Mouse (Mus musculus) hindbrain, embryonic 14.5 days (tissue): ENCODE data around the gene Mstn. TPM values are rescaled to one million over a fixed set of nuclear protein-coding genes. Genes with fewer than 3 reads are reported as not detected.

Source experiments
- ATAC-seq: fragments of 200-750 bp; cut with Nextera tagmentation; 2 replicates; pipeline ENCODE4 v1.8.0; 2017; ENCODE audit warnings: moderate number of reproducible peaks, mild to moderate bottlenecking, moderate TSS enrichment, moderate library complexity; ENCODE audit not compliant: low FRiP score
- DNase-seq: peaks from one replicate; pipeline ENCODE4 v3.0.0-alpha.2; 2015; ENCODE audit warnings: low spot score
- H3K27ac ChIP-seq: fragments of 300-500 bp; sonication (generic); 2 replicates; pipeline ENCODE4 v1.5.1; 2014; ENCODE audit warnings: mild to moderate bottlenecking, moderate library complexity
- H3K27me3 ChIP-seq: fragments of 300-500 bp; sonication (generic); 2 replicates; pipeline ENCODE4 v1.6.1; 2014; ENCODE audit warnings: mild to moderate bottlenecking, low read length, mixed read lengths; ENCODE audit not compliant: control insufficient read depth, insufficient read depth
- H3K36me3 ChIP-seq: fragments of 300-500 bp; sonication (generic); replicated peaks from 2 replicates; pipeline ENCODE4 v1.6.1; 2014; ENCODE audit not compliant: control insufficient read depth, insufficient read depth
- H3K4me1 ChIP-seq: fragments of 300-500 bp; sonication (generic); replicated peaks from 2 replicates; pipeline ENCODE4 v1.6.1; 2014; ENCODE audit warnings: antibody characterized with exemption, low read length, mixed read lengths; ENCODE audit not compliant: control insufficient read depth, insufficient read depth
- H3K4me2 ChIP-seq: fragments of 300-500 bp; sonication (generic); replicated peaks from 2 replicates; pipeline ENCODE4 v1.6.1; 2014; ENCODE audit warnings: mild to moderate bottlenecking, moderate library complexity
- H3K4me3 ChIP-seq: fragments of 300-500 bp; sonication (generic); replicated peaks from 2 replicates; pipeline ENCODE4 v1.5.1; 2014; ENCODE audit warnings: mild to moderate bottlenecking, low read length
- H3K9ac ChIP-seq: fragments of 300-500 bp; sonication (generic); 2 replicates; pipeline ENCODE4 v1.6.1; 2014
- H3K9me3 ChIP-seq: fragments of 300-500 bp; sonication (generic); 2 replicates; pipeline ENCODE4 v1.6.1; 2016; ENCODE audit warnings: low read length; ENCODE audit not compliant: control insufficient read depth
- WGBS: fragments of 180-500 bp; shearing (Covaris S2); extraction: QIAGEN DNeasy Blood & Tissue Kit; methylation state at CpG from one replicate; pipeline ENCODE4 v1.1.7; 2014; 5-methylcytosine and 5-hydroxymethylcytosine counted together
- polyA plus RNA-seq: library from polyadenylated mRNA; unstranded; fragments of >200 nt; fragmentation: Nextera tagmentation; extraction: Ambion mirVana; gene quantifications from 2 replicates; pipeline ENCODE4 v1.2.1, GENCODE M21; 2014

Mstn gene
- 0.25 TPM in 2 replicates for polyA plus RNA-seq

GRCm38 (mm10) chr1:53061340-53061739 lies at the start of gene Mstn:
Gene Mstn (plus strand): TSS chr1:53061640.
- WGBS: 55% methylated on average over 6 of the region's 6 CpGs
- no peaks in the 10 kb centered on the region for H3K36me3 ChIP-seq

GRCm38 (mm10) chr1:53014716-53015115 lies 46.7 kb upstream of the Mstn start:
- Histone ChIP-seq H3K9ac (no peak overlapping the region), H3K4me2 (no peak overlapping the region), H3K4me3 (no peak overlapping the region), H3K9me3 (no peaks in the 10 kb centered on the region), H3K27me3 (no peaks in the 10 kb centered on the region), H3K4me1 (no peaks in the 10 kb centered on the region), H3K36me3 (no peaks in the 10 kb centered on the region), H3K27ac (no peak overlapping the region)
- 89% methylated on average over 6 of the region's 6 CpGs for WGBS
- DNase-seq: peak; percentile 10
- no peak for ATAC-seq

More at GRCm38 (mm10) chr1:53061340-53061739, at the start of gene Mstn:
- Histone ChIP-seq H3K27me3 (no peaks in the 10 kb centered on the region), H3K9me3 (no peaks in the 10 kb centered on the region), H3K4me3 (no peak within 1 kb of the TSS), H3K27ac (no peak within 1 kb of the TSS), H3K4me2 (peak within 1 kb of the TSS; percentile 27), H3K9ac (0 out of 2 replicates have a peak within 1 kb of the TSS, but pooled peaks have one; percentile 31), H3K4me1 (peaks cover 5% of the 10 kb centered on the region; the same call in 1 of the 2 replicates)
- ATAC-seq (no peak), DNase-seq (no peak)

- DNase-seq (no peak), ATAC-seq (no peak)
- no peak overlapping the region for H3K4me3 ChIP-seq
- H3K36me3 ChIP-seq: no peaks in the 10 kb centered on the region
- no peak overlapping the region for H3K9ac ChIP-seq
- H3K9me3 ChIP-seq: no peaks in the 10 kb centered on the region
- 60% methylated on average over 5 of the region's 5 CpGs for WGBS
- no peak overlapping the region for H3K4me2 ChIP-seq
- H3K4me1 ChIP-seq: no peaks in the 10 kb centered on the region
- H3K27me3 ChIP-seq: no peaks in the 10 kb centered on the region
- no peak overlapping the region for H3K27ac ChIP-seq
These were observed 45.8 kb upstream of the Mstn start for GRCm38 (mm10) chr1:53015606-53016005.

GRCm38 (mm10) chr1:53018746-53019505 lies 42.5 kb upstream of the Mstn start:
- no peak overlapping the region for H3K4me3 ChIP-seq
- H3K27me3 ChIP-seq: no peaks in the 10 kb centered on the region
- no peaks in the 10 kb centered on the region for H3K4me1 ChIP-seq
- no peak overlapping the region for H3K9ac ChIP-seq
- no peak for ATAC-seq
- 52% methylated on average over 3 of the region's 3 CpGs for WGBS
- no peaks in the 10 kb centered on the region for H3K36me3 ChIP-seq
- no peak overlapping the region for H3K27ac ChIP-seq
- no peaks in the 10 kb centered on the region for H3K9me3 ChIP-seq
- no peak overlapping the region for H3K4me2 ChIP-seq
- no peak for DNase-seq

GRCm38 (mm10) chr1:53020079-53020478 lies 41.4 kb upstream of the Mstn start, which contains the start of gene 1700019D03Rik:
Gene 1700019D03Rik (minus strand): TSS chr1:53020179.
- H3K4me2 ChIP-seq: no peak within 1 kb of the TSS
- DNase-seq (no peak), ATAC-seq (no peak)
- no peaks in the 10 kb centered on the region for H3K27me3 ChIP-seq
- no peaks in the 10 kb centered on the region for H3K9me3 ChIP-seq
- H3K36me3 ChIP-seq: no peaks in the 10 kb centered on the region
- H3K4me3 ChIP-seq: no peak within 1 kb of the TSS
- no peak within 1 kb of the TSS for H3K27ac ChIP-seq
- H3K9ac ChIP-seq: no peak within 1 kb of the TSS
- H3K4me1 ChIP-seq: no peaks in the 10 kb centered on the region
- WGBS: 72% methylated on average over 5 of the region's 5 CpGs

- ATAC-seq (no peak), DNase-seq (peak; percentile 73)
- H3K36me3 ChIP-seq: no peaks in the 10 kb centered on the region
- H3K9ac ChIP-seq: no peak overlapping the region
- H3K4me1 ChIP-seq: no peaks in the 10 kb centered on the region
- no peak overlapping the region for H3K4me2 ChIP-seq
- H3K27me3 ChIP-seq: no peaks in the 10 kb centered on the region
- no peak overlapping the region for H3K27ac ChIP-seq
- H3K4me3 ChIP-seq: no peak overlapping the region
- H3K9me3 ChIP-seq: no peaks in the 10 kb centered on the region
These were observed 28.9 kb upstream of the Mstn start for GRCm38 (mm10) chr1:53032550-53032949.

- Histone ChIP-seq H3K9me3 (no peaks in the 10 kb centered on the region), H3K27me3 (no peaks in the 10 kb centered on the region), H3K36me3 (no peaks in the 10 kb centered on the region), H3K27ac (no peak overlapping the region), H3K4me2 (no peak overlapping the region), H3K9ac (no peak overlapping the region), H3K4me1 (no peaks in the 10 kb centered on the region), H3K4me3 (no peak overlapping the region)
- WGBS: 89% methylated on average over 5 of the region's 5 CpGs
- DNase-seq (no peak), ATAC-seq (no peak)
These were observed 24.0 kb upstream of the Mstn start for GRCm38 (mm10) chr1:53037443-53037871.

- WGBS: 83% methylated on average over 8 of the region's 8 CpGs
- no peak overlapping the region for H3K4me2 ChIP-seq
- no peak overlapping the region for H3K9ac ChIP-seq
- no peak for ATAC-seq
- H3K36me3 ChIP-seq: no peaks in the 10 kb centered on the region
- no peaks in the 10 kb centered on the region for H3K27me3 ChIP-seq
- H3K27ac ChIP-seq: no peak overlapping the region
- H3K4me1 ChIP-seq: no peaks in the 10 kb centered on the region
- H3K4me3 ChIP-seq: no peak overlapping the region
- DNase-seq: no peak
- H3K9me3 ChIP-seq: no peaks in the 10 kb centered on the region
These were observed 11.5 kb upstream of the Mstn start for GRCm38 (mm10) chr1:53049763-53050427.

GRCm38 (mm10) chr1:53053087-53054022 lies 8.1 kb upstream of the Mstn start:
- no peaks in the 10 kb centered on the region for H3K36me3 ChIP-seq
- no peaks in the 10 kb centered on the region for H3K4me1 ChIP-seq
- no peak overlapping the region for H3K4me2 ChIP-seq
- ATAC-seq: peak; percentile 75; the same call in 1 of the 2 replicates
- no peak overlapping the region for H3K9ac ChIP-seq
- peak; percentile 85 for DNase-seq
- WGBS: 55% methylated on average over 9 of the region's 9 CpGs
- H3K9me3 ChIP-seq: no peaks in the 10 kb centered on the region
- H3K27me3 ChIP-seq: no peaks in the 10 kb centered on the region
- no peak overlapping the region for H3K27ac ChIP-seq
- H3K4me3 ChIP-seq: no peak overlapping the region
